Mouse (Mus musculus) lung, postnatal 0 days (tissue): ENCODE results near the gene Galnt13.

Experiments
- CTCF ChIP-seq: IDR thresholded peaks from 2 replicates; pipeline ENCODE4 v1.5.1; 2016; ENCODE audit warnings: antibody characterized with exemption, mild to moderate bottlenecking
- EP300 ChIP-seq: IDR thresholded peaks from 2 replicates; pipeline ENCODE4 v1.6.1; 2016; ENCODE audit warnings: antibody characterized with exemption, mild to moderate bottlenecking, control low read depth

- TF ChIP-seq CTCF = no peak
- no peak for TF ChIP-seq EP300
These were observed 86.9 kb downstream of the Galnt13 start for GRCm38 (mm10) chr2:54522989-54523388.
